Mouse (Mus musculus) limb, embryonic 14.5 days (tissue): ENCODE measurements around the gene Cblb. TPM values are rescaled to one million over a fixed set of nuclear protein-coding genes. Genes with fewer than 3 reads are reported as not detected.

Source experiments
- ATAC-seq: fragments of 200-750 bp; cut with Nextera tagmentation; 2 replicates; pipeline ENCODE4 v1.8.0; 2017; ENCODE audit warnings: low read depth, moderate number of reproducible peaks, moderate TSS enrichment; ENCODE audit not compliant: low FRiP score
- DNase-seq: peaks from one replicate; pipeline ENCODE4 v3.0.0-alpha.2; 2015; ENCODE audit warnings: low spot score
- H3K27ac ChIP-seq: fragments of 300-500 bp; sonication (generic); replicated peaks from 2 replicates; pipeline ENCODE4 v1.5.1; 2014; ENCODE audit warnings: low read depth, mild to moderate bottlenecking, low read length, moderate library complexity, mixed read lengths
- H3K27me3 ChIP-seq: fragments of 300-500 bp; sonication (generic); 2 replicates; pipeline ENCODE4 v1.6.1; 2014; ENCODE audit warnings: low read length, mixed read lengths; ENCODE audit not compliant: control insufficient read depth, insufficient read depth
- H3K36me3 ChIP-seq: fragments of 300-500 bp; sonication (generic); 2 replicates; pipeline ENCODE4 v1.6.1; 2014; ENCODE audit warnings: mild to moderate bottlenecking, low read length, moderate library complexity, mixed read lengths; ENCODE audit not compliant: control insufficient read depth, insufficient read depth
- H3K4me1 ChIP-seq: fragments of 300-500 bp; sonication (generic); 2 replicates; pipeline ENCODE4 v1.6.1; 2014; ENCODE audit warnings: antibody characterized with exemption, low read length, mixed read lengths; ENCODE audit not compliant: control insufficient read depth, insufficient read depth
- H3K4me2 ChIP-seq: fragments of 300-500 bp; sonication (generic); replicated peaks from 2 replicates; pipeline ENCODE4 v1.6.1; 2014; ENCODE audit warnings: low read depth, mild to moderate bottlenecking, low read length, moderate library complexity; ENCODE audit not compliant: severe bottlenecking
- H3K4me3 ChIP-seq: fragments of 300-500 bp; sonication (generic); replicated peaks from 2 replicates; pipeline ENCODE4 v1.5.1; 2014; ENCODE audit warnings: low read length
- H3K9ac ChIP-seq: fragments of 300-500 bp; sonication (generic); 2 replicates; pipeline ENCODE4 v1.6.1; 2014; ENCODE audit warnings: mild to moderate bottlenecking, low read depth, low read length, moderate library complexity; ENCODE audit not compliant: severe bottlenecking
- H3K9me3 ChIP-seq: fragments of 300-500 bp; sonication (generic); 2 replicates; pipeline ENCODE4 v1.6.1; 2016; ENCODE audit warnings: low read length; ENCODE audit not compliant: control insufficient read depth
- POLR2A ChIP-seq: fragments of 200-500 bp; IDR thresholded peaks from 2 replicates; pipeline ENCODE4 v1.8.0; 2012; ENCODE audit warnings: inconsistent platforms, mild to moderate bottlenecking, moderate library complexity, borderline replicate concordance; ENCODE audit not compliant: insufficient read depth, insufficient read length; ENCODE audit errors: extremely low read depth
- WGBS: fragments of 180-500 bp; shearing (Covaris S2); extraction: QIAGEN DNeasy Blood & Tissue Kit; methylation state at CpG from one replicate; pipeline ENCODE4 v1.1.7; 2014; 5-methylcytosine and 5-hydroxymethylcytosine counted together
- polyA plus RNA-seq, 2 experiments: library from polyadenylated mRNA; depleted of rRNA in 1 of 2; stranded (reverse) in 1 of 2; unstranded in 1 of 2; fragments of >200 nt; fragmentation: Nextera tagmentation in 1 of 2; extraction: Ambion mirVana in 1 of 2; gene quantifications; 2 replicates each; pipeline versions ENCODE4 v1.2.1 to v1.2.3; 2012 to 2014

The Cblb gene
- polyA plus RNA-seq, 2 experiments = 16.9 to 23.7 TPM

- H3K4me1 ChIP-seq = peaks cover 21% of the 10 kb centered on the region
- 77% methylated on average over 3 of the region's 3 CpGs for WGBS
- no peak for ATAC-seq
Measured at GRCm38 (mm10) chr16:52081756-52082155, 50.7 kb downstream of the Cblb start.

GRCm38 (mm10) chr16:52086793-52087450, 55.9 kb downstream of the Cblb start:
- Histone ChIP-seq H3K27ac (no peak overlapping the region), H3K9ac (no peak overlapping the region), H3K4me1 (peaks cover 8% of the 10 kb centered on the region), H3K4me2 (no peak overlapping the region), H3K27me3 (no peaks in the 10 kb centered on the region), H3K9me3 (no peaks in the 10 kb centered on the region), H3K36me3 (0 out of 2 replicates have a peak, but pooled peaks cover 3% of the 10 kb centered on the region), H3K4me3 (no peak overlapping the region)
- no peak for DNase-seq
- TF ChIP-seq POLR2A = no peak
- ATAC-seq = no peak
- WGBS = 74% methylated on average over 9 of the region's 9 CpGs

More at GRCm38 (mm10) chr16:52081756-52082155, 50.7 kb downstream of the Cblb start:
- no peak for DNase-seq
- H3K9ac ChIP-seq = no peak overlapping the region
- H3K27me3 ChIP-seq = no peaks in the 10 kb centered on the region
- no peaks in the 10 kb centered on the region for H3K9me3 ChIP-seq
- H3K4me2 ChIP-seq = no peak overlapping the region
- H3K27ac ChIP-seq = no peak overlapping the region
- no peak for TF ChIP-seq POLR2A
- H3K36me3 ChIP-seq = no peaks in the 10 kb centered on the region; the same call in 1 of the 2 replicates
- H3K4me3 ChIP-seq = no peak overlapping the region

- ATAC-seq (no peak), DNase-seq (no peak)
- no peak overlapping the region for H3K4me2 ChIP-seq
- no peak for TF ChIP-seq POLR2A
- H3K4me1 ChIP-seq = peaks cover 19% of the 10 kb centered on the region
- no peak overlapping the region for H3K27ac ChIP-seq
- 0 out of 2 replicates have a peak, but pooled peaks cover 3% of the 10 kb centered on the region for H3K36me3 ChIP-seq
- no peaks in the 10 kb centered on the region for H3K9me3 ChIP-seq
- WGBS = 78% methylated on average over 4 of the region's 4 CpGs
- no peak overlapping the region for H3K4me3 ChIP-seq
- H3K27me3 ChIP-seq = no peaks in the 10 kb centered on the region
- H3K9ac ChIP-seq = no peak overlapping the region
Measured at GRCm38 (mm10) chr16:52089354-52089753, 58.3 kb downstream of the Cblb start.

- H3K9me3 ChIP-seq = no peaks in the 10 kb centered on the region
- DNase-seq (no peak), ATAC-seq (no peak)
- no peak overlapping the region for H3K4me3 ChIP-seq
- no peak overlapping the region for H3K27ac ChIP-seq
- peaks cover 3% of the 10 kb centered on the region; the same call in 1 of the 2 replicates for H3K36me3 ChIP-seq
- WGBS = 25% methylated on average over 6 of the region's 6 CpGs
- H3K4me1 ChIP-seq = peaks cover 19% of the 10 kb centered on the region
- no peaks in the 10 kb centered on the region for H3K27me3 ChIP-seq
- no peak overlapping the region for H3K4me2 ChIP-seq
- no peak overlapping the region for H3K9ac ChIP-seq
- TF ChIP-seq POLR2A = no peak
Measured at GRCm38 (mm10) chr16:52090899-52091298, 59.9 kb downstream of the Cblb start.

- DNase-seq (no peak), ATAC-seq (no peak)
- Histone ChIP-seq H3K36me3 (peaks cover 3% of the 10 kb centered on the region; the same call in 1 of the 2 replicates), H3K4me1 (peaks cover 16% of the 10 kb centered on the region), H3K27me3 (no peaks in the 10 kb centered on the region), H3K9ac (no peak overlapping the region), H3K4me2 (no peak overlapping the region), H3K4me3 (no peak overlapping the region), H3K27ac (no peak overlapping the region), H3K9me3 (no peaks in the 10 kb centered on the region)
- TF ChIP-seq POLR2A = no peak
- WGBS = 38% methylated on average over 9 of the region's 9 CpGs
Measured at GRCm38 (mm10) chr16:52093325-52094253, 62.6 kb downstream of the Cblb start.
